Mouse (Mus musculus) heart, postnatal 0 days (tissue): Measurements from ENCODE around the gene Bbs2. TPM values are rescaled to one million over a fixed set of nuclear protein-coding genes. Genes with fewer than 3 reads are reported as not detected.
"Not testable (repeated sequence)": the region's sequence is repeated elsewhere in the genome, so short reads cannot be mapped to it uniquely, and the experiment has no call there.

ENCODE experiments used
- ATAC-seq: fragments of 200-750 bp; cut with Nextera tagmentation; 2 replicates; pipeline ENCODE4 v1.8.0; 2017; ENCODE audit warnings: low read depth, moderate number of reproducible peaks, moderate library complexity; ENCODE audit not compliant: insufficient read depth
- DNase-seq: peaks from one replicate; pipeline ENCODE4 v3.0.0-alpha.2; 2016; ENCODE audit warnings: low spot score
- H3K27ac ChIP-seq: fragments of 300-500 bp; sonication (generic); 2 replicates; pipeline ENCODE4 v1.5.1; 2014; ENCODE audit warnings: low read depth, mild to moderate bottlenecking
- H3K27me3 ChIP-seq: fragments of 300-500 bp; sonication (generic); 2 replicates; pipeline ENCODE4 v1.6.1; 2014; ENCODE audit warnings: low read length, mixed read lengths; ENCODE audit not compliant: control insufficient read depth, insufficient read depth
- H3K36me3 ChIP-seq: fragments of 300-500 bp; sonication (generic); replicated peaks from 2 replicates; pipeline ENCODE4 v1.6.1; 2014; ENCODE audit warnings: low read length, mixed read lengths; ENCODE audit not compliant: control insufficient read depth, insufficient read depth
- H3K4me1 ChIP-seq: fragments of 300-500 bp; sonication (generic); 2 replicates; pipeline ENCODE4 v1.6.1; 2014; ENCODE audit warnings: antibody characterized with exemption; ENCODE audit not compliant: control insufficient read depth, insufficient read depth
- H3K4me2 ChIP-seq: fragments of 300-500 bp; sonication (generic); 2 replicates; pipeline ENCODE4 v1.6.1; 2014; ENCODE audit warnings: low read depth, mild to moderate bottlenecking, low read length, moderate library complexity
- H3K4me3 ChIP-seq: fragments of 300-500 bp; sonication (generic); 2 replicates; pipeline ENCODE4 v1.5.1; 2014; ENCODE audit warnings: low read depth, low read length
- H3K9ac ChIP-seq: fragments of 300-500 bp; sonication (generic); replicated peaks from 2 replicates; pipeline ENCODE4 v1.6.1; 2014; ENCODE audit warnings: low read depth, low read length, mixed read lengths
- H3K9me3 ChIP-seq: fragments of 300-500 bp; sonication (generic); replicated peaks from 2 replicates; pipeline ENCODE4 v1.6.1; 2016; ENCODE audit warnings: low read length; ENCODE audit not compliant: control insufficient read depth
- CTCF ChIP-seq: IDR thresholded peaks from 2 replicates; pipeline ENCODE4 v1.5.1; 2016; ENCODE audit warnings: antibody characterized with exemption, control low read depth, low read depth
- EP300 ChIP-seq: IDR thresholded peaks from 2 replicates; pipeline ENCODE4 v1.6.1; 2016; ENCODE audit warnings: antibody characterized with exemption, low read depth
- whole genome bisulfite sequencing: fragments of 180-500 bp; shearing (Covaris S2); extraction: QIAGEN DNeasy Blood & Tissue Kit; methylation state at CpG from one replicate; pipeline ENCODE4 v1.1.7; 2014; 5-methylcytosine and 5-hydroxymethylcytosine counted together
- polyA plus RNA-seq: library from polyadenylated mRNA; unstranded; fragments of >200 nt; fragmentation: Nextera tagmentation; extraction: Ambion mirVana; gene quantifications from 2 replicates; pipeline ENCODE4 v1.2.1, GENCODE M21; 2015
- total RNA-seq: library from RNA; depleted of rRNA; stranded (reverse); fragments of >200 nt; gene quantifications from 2 replicates; pipeline ENCODE4 v1.2.3, GENCODE M21; 2014; ENCODE audit warnings: low replicate concordance

The Bbs2 gene
- total and polyA plus RNA-seq, 2 experiments from 2014 or later = 9.1 to 10.1 TPM

DNA sequence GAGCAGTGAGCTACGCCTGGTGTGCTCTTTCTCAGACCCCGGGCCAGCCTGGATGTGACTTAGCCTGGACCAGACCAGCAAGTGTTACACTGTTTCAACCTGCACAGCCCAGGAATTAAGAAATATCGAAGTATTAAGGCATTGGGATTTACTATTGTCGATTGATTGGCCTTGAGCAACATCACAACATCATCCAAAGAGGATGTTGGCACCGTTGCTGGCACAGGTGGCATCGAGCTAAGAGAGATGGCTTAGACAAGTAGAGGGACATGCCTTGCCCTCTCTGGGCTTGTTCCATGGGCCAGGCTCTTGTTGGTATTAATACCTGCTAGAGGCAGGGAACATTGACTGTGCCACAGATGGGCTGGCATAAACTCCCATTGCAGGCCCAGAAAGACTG lies 36.8 kb upstream of the Bbs2 start:
- no peaks in the 10 kb centered on the region for H3K36me3 ChIP-seq
- no peaks in the 10 kb centered on the region for H3K9me3 ChIP-seq
- TF ChIP-seq EP300 = no peak
- no peak for TF ChIP-seq CTCF
- H3K4me2 ChIP-seq = no peak overlapping the region
- DNase-seq (no peak), ATAC-seq (no peak)
- no peak overlapping the region for H3K4me3 ChIP-seq
- 75% methylated on average over 6 of the region's 6 CpGs for WGBS
- H3K9ac ChIP-seq = no peak overlapping the region
- no peaks in the 10 kb centered on the region for H3K4me1 ChIP-seq
- no peak overlapping the region for H3K27ac ChIP-seq
- no peaks in the 10 kb centered on the region for H3K27me3 ChIP-seq

- H3K36me3 ChIP-seq, H3K9ac ChIP-seq, H3K4me2 ChIP-seq, H3K27ac ChIP-seq, H3K4me1 ChIP-seq, H3K4me3 ChIP-seq, ATAC-seq, H3K9me3 ChIP-seq, DNase-seq, H3K27me3 ChIP-seq: not testable (repeated sequence)
- WGBS = 51% methylated on average over 3 of the region's 3 CpGs
Observed at GRCm38 (mm10) chr8:94134601-94135000, 35.9 kb upstream of the Bbs2 start.

GRCm38 (mm10) chr8:94132096-94132495 lies 33.4 kb upstream of the Bbs2 start:
- ATAC-seq (no peak), DNase-seq (no peak)
- Histone ChIP-seq H3K9me3 (no peaks in the 10 kb centered on the region), H3K36me3 (no peaks in the 10 kb centered on the region), H3K4me1 (no peaks in the 10 kb centered on the region), H3K27me3 (no peaks in the 10 kb centered on the region), H3K27ac (no peak overlapping the region), H3K4me3 (no peak overlapping the region), H3K9ac (no peak overlapping the region), H3K4me2 (no peak overlapping the region)
- TF ChIP-seq EP300 = no peak
- TF ChIP-seq CTCF = no peak
- 77% methylated on average over 5 of the region's 5 CpGs for WGBS

DNA sequence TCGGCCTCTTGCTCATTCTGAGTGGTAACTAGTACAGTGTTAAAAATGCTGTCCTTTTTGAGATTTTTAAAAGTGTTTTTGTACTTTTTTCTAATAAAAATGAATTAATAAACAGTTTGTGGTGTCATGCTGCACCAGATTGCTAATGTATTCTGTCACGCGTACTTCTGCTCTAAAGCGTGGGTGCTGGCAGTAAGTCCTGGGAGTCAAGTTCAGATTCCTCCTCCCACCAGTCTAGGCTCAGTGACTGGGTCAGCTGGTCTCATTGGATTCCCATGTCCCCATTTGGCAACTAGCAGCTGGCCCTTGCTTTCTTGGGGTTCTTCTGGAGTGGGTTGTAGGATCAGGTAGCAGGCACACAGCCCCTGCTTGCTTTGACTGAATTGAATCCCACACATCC lies 31.4 kb upstream of the Bbs2 start:
- no peak overlapping the region for H3K27ac ChIP-seq
- H3K9me3 ChIP-seq = no peaks in the 10 kb centered on the region
- TF ChIP-seq CTCF (no peak), EP300 (no peak)
- no peak overlapping the region for H3K9ac ChIP-seq
- H3K4me1 ChIP-seq = no peaks in the 10 kb centered on the region
- H3K36me3 ChIP-seq = no peaks in the 10 kb centered on the region
- ATAC-seq (no peak), DNase-seq (no peak)
- H3K4me2 ChIP-seq = no peak overlapping the region
- no peak overlapping the region for H3K4me3 ChIP-seq
- no peaks in the 10 kb centered on the region for H3K27me3 ChIP-seq
- WGBS = 86% methylated on average over 4 of the region's 4 CpGs

GRCm38 (mm10) chr8:94129133-94129789 lies 30.5 kb upstream of the Bbs2 start:
- Histone ChIP-seq H3K27ac (no peak overlapping the region), H3K36me3 (no peaks in the 10 kb centered on the region), H3K27me3 (no peaks in the 10 kb centered on the region), H3K9ac (no peak overlapping the region), H3K4me1 (no peaks in the 10 kb centered on the region), H3K4me3 (no peak overlapping the region), H3K4me2 (no peak overlapping the region), H3K9me3 (no peaks in the 10 kb centered on the region)
- DNase-seq (no peak), ATAC-seq (no peak)
- TF ChIP-seq CTCF (no peak), EP300 (no peak)
- 85% methylated on average over 6 of the region's 6 CpGs for WGBS

DNA sequence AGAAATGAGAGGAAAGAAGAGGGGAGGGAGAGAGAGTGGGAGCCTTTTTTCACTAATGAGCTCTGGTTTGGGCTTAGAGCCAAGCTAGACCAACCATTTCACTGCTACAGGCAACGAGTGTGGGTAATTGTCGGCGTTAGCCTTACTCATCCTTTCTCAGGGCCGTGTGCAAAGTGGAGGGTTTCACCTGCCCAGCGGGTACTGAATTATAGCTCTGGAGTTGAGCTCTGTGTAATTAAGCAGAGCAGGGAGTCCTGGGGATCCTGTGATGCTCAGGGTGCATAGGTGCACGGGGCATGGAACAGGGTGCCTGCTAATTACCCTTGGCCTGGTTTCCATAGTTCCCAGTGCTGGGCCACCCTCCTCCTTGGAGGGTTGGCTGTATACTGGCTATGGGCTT lies 29.0 kb upstream of the Bbs2 start:
- H3K9ac ChIP-seq = no peak overlapping the region
- no peak for ATAC-seq
- H3K4me3 ChIP-seq = no peak overlapping the region
- H3K4me1 ChIP-seq = no peaks in the 10 kb centered on the region
- no peaks in the 10 kb centered on the region for H3K27me3 ChIP-seq
- no peaks in the 10 kb centered on the region for H3K9me3 ChIP-seq
- TF ChIP-seq CTCF = no peak
- TF ChIP-seq EP300 = no peak
- H3K4me2 ChIP-seq = no peak overlapping the region
- no peaks in the 10 kb centered on the region for H3K36me3 ChIP-seq
- no peak for DNase-seq
- no peak overlapping the region for H3K27ac ChIP-seq
- WGBS = 75% methylated on average over 6 of the region's 6 CpGs
